Mouse (Mus musculus): ENCODE results near the gene Ift140. TPM values are rescaled to one million over a fixed set of nuclear protein-coding genes. Genes with fewer than 3 reads are reported as not detected.

Ift140 gene
- polyA plus RNA-seq, 1 experiment from 2014 or later: 10.6 TPM

DNA sequence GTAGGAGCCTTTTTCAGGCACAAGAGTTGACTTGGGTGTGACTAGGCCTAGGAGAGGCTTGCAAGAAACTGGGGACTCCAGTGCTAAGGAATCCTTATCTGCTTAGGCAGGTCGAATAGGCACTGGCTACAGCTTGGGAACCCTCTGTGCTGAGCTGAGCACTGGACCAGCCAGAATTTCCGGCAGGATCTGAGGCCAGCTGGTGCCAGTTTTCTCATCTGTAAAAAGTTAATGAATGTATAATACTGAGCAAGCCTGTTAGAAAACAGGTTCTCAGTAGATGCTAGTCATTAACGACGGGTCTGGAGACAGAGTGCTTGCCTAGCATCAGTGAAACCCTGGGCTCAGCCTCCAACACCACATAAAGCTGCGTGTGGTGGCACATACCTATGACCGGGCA is 119.7 kb downstream of the Ift140 start:
- no peak for ATAC-seq (ENCODE audit: insufficient number of reproducible peaks, insufficient read depth, low FRiP score, low read depth)
- Histone ChIP-seq H3K27ac (replicated peaks in 1 of 2; ENCODE audit: control insufficient read depth in 1 of 2, insufficient read depth in 1 of 2, low read depth in 2 of 2, low read length in 2 of 2) (no peak overlapping the region), H3K27me3 (ENCODE audit: control insufficient read depth, insufficient read depth, low read length) (no peaks in the 10 kb centered on the region), H3K4me2 (ENCODE audit: low read length) (no peak overlapping the region), H3K36me3 (ENCODE audit: control insufficient read depth, insufficient read depth, low read length) (no peaks in the 10 kb centered on the region; the same call in 1 of the 2 replicates), H3K9me3 (ENCODE audit: control insufficient read depth, low read length) (no peaks in the 10 kb centered on the region), H3K4me3 (ENCODE audit: control insufficient read depth in 1 of 2, insufficient read depth in 1 of 2, low read depth in 1 of 2, low read length in 2 of 2) (no peak overlapping the region), H3K9ac (ENCODE audit: low read length) (no peak overlapping the region), H3K4me1 (ENCODE audit: control insufficient read depth in 2 of 2, insufficient read depth in 2 of 2, low read length in 2 of 2) (peaks cover 2 to 9% of the 10 kb centered on the region in 2 experiments; a peak in 3 of 4 replicates)
- WGBS: 83% methylated on average over 6 of the region's 6 CpGs

DNA sequence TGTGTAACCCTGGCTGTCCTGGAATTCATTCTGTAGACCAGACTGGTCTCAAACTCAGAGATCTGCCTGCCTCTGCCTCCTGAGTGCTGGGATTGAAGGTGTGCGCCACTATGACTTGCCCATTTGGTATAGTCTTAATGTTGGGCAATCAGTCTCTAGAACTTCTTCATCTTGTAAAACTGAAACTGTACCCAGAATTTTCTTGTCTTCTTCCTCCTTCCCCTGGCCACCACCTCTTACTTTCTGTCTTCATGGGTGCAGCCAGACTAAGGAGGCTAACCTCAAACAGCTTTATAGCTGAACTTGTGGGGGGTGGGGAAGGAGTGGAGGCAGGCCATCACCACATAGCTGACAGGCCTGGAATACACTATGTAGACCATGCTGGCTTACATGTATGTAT is 122.9 kb downstream of the Ift140 start:
- no peak overlapping the region for H3K4me3 ChIP-seq (ENCODE audit: control insufficient read depth in 1 of 2, insufficient read depth in 1 of 2, low read depth in 1 of 2, low read length in 2 of 2)
- 100% methylated on average over 1 of the region's 1 CpGs for WGBS
- no peak overlapping the region for H3K4me2 ChIP-seq (ENCODE audit: low read length)
- no peaks in the 10 kb centered on the region for H3K9me3 ChIP-seq (ENCODE audit: control insufficient read depth, low read length)
- peaks cover 2 to 8% of the 10 kb centered on the region in 2 experiments; a peak in 3 of 4 replicates for H3K4me1 ChIP-seq (ENCODE audit: control insufficient read depth in 2 of 2, insufficient read depth in 2 of 2, low read length in 2 of 2)
- no peak overlapping the region for H3K27ac ChIP-seq (replicated peaks in 1 of 2; ENCODE audit: control insufficient read depth in 1 of 2, insufficient read depth in 1 of 2, low read depth in 2 of 2, low read length in 2 of 2)
- H3K9ac ChIP-seq (ENCODE audit: low read length): no peak overlapping the region
- no peak for ATAC-seq (ENCODE audit: insufficient number of reproducible peaks, insufficient read depth, low FRiP score, low read depth)
- no peaks in the 10 kb centered on the region; the same call in 1 of the 2 replicates for H3K36me3 ChIP-seq (ENCODE audit: control insufficient read depth, insufficient read depth, low read length)
- H3K27me3 ChIP-seq (ENCODE audit: control insufficient read depth, insufficient read depth, low read length): no peaks in the 10 kb centered on the region

- H3K27ac ChIP-seq (replicated peaks in 1 of 2; ENCODE audit: control insufficient read depth in 1 of 2, insufficient read depth in 1 of 2, low read depth in 2 of 2, low read length in 2 of 2): no peak overlapping the region
- WGBS: 66% methylated on average over 4 of the region's 4 CpGs
These were observed 124.1 kb downstream of the Ift140 start for GRCm38 (mm10) chr17:25139960-25140359.

More at GRCm38 (mm10) chr17:25139960-25140359, 124.1 kb downstream of the Ift140 start:
- ATAC-seq (ENCODE audit: insufficient number of reproducible peaks, insufficient read depth, low FRiP score, low read depth): no peak
- H3K9ac ChIP-seq (ENCODE audit: low read length): no peak overlapping the region
- no peaks in the 10 kb centered on the region for H3K27me3 ChIP-seq (ENCODE audit: control insufficient read depth, insufficient read depth, low read length)
- no peaks in the 10 kb centered on the region for H3K4me1 ChIP-seq (ENCODE audit: control insufficient read depth in 2 of 2, insufficient read depth in 2 of 2, low read length in 2 of 2)
- H3K36me3 ChIP-seq (ENCODE audit: control insufficient read depth, insufficient read depth, low read length): peaks cover 6% of the 10 kb centered on the region; the same call in 1 of the 2 replicates
- H3K4me3 ChIP-seq (ENCODE audit: control insufficient read depth in 1 of 2, insufficient read depth in 1 of 2, low read depth in 1 of 2, low read length in 2 of 2): no peak overlapping the region
- H3K9me3 ChIP-seq (ENCODE audit: control insufficient read depth, low read length): no peaks in the 10 kb centered on the region
- no peak overlapping the region for H3K4me2 ChIP-seq (ENCODE audit: low read length)

Other genes starting within 250 kb of the Ift140 start
- gene Meiob, start 211.8 kb upstream of the Ift140 start, polyA plus RNA-seq (2014; fragmentation: Nextera tagmentation; extraction: Ambion mirVana): not detected in 2 replicates
- gene Hagh, start 175.9 kb upstream of the Ift140 start, polyA plus RNA-seq (2014; fragmentation: Nextera tagmentation; extraction: Ambion mirVana): 62.7 and 68.4 TPM in 2 replicates
- 46.5 and 47.2 TPM in 2 replicates for gene Fahd1, start 165.7 kb upstream of the Ift140 start, polyA plus RNA-seq (2014; fragmentation: Nextera tagmentation; extraction: Ambion mirVana)
- gene Igfals, start 150.1 kb upstream of the Ift140 start, polyA plus RNA-seq (2014; fragmentation: Nextera tagmentation; extraction: Ambion mirVana): not detected in 2 replicates
- 37.8 and 39.8 TPM in 2 replicates for gene Nubp2, start 129.7 kb upstream of the Ift140 start, polyA plus RNA-seq (2014; fragmentation: Nextera tagmentation; extraction: Ambion mirVana)
- gene Spsb3, start 129.4 kb upstream of the Ift140 start, polyA plus RNA-seq (2014; fragmentation: Nextera tagmentation; extraction: Ambion mirVana): 26.8 and 28.2 TPM in 2 replicates
- 14.7 and 16.0 TPM in 2 replicates for gene Eme2, start 121.0 kb upstream of the Ift140 start, polyA plus RNA-seq (2014; fragmentation: Nextera tagmentation; extraction: Ambion mirVana)
- 82.1 and 82.8 TPM in 2 replicates for gene Mrps34, start 121.0 kb upstream of the Ift140 start, polyA plus RNA-seq (2014; fragmentation: Nextera tagmentation; extraction: Ambion mirVana)
- gene Nme3, start 119.6 kb upstream of the Ift140 start, polyA plus RNA-seq (2014; fragmentation: Nextera tagmentation; extraction: Ambion mirVana): 39.4 and 43.9 TPM in 2 replicates
- gene Mapk8ip3, start 79.1 kb upstream of the Ift140 start, polyA plus RNA-seq (2014; fragmentation: Nextera tagmentation; extraction: Ambion mirVana): 27.8 and 31.0 TPM in 2 replicates
- 62.1 and 63.1 TPM in 2 replicates for gene Jpt2, start 55.4 kb upstream of the Ift140 start, polyA plus RNA-seq (2014; fragmentation: Nextera tagmentation; extraction: Ambion mirVana)
- 6.4 and 7.6 TPM in 2 replicates for gene Cramp1l, start 297 bp upstream of the Ift140 start, polyA plus RNA-seq (2014; fragmentation: Nextera tagmentation; extraction: Ambion mirVana)
- gene Tmem204, start 67.5 kb downstream of the Ift140 start, polyA plus RNA-seq (2014; fragmentation: Nextera tagmentation; extraction: Ambion mirVana): 19.5 and 23.4 TPM in 2 replicates
- 19.3 and 27.8 TPM in 2 replicates for gene Telo2, start 99.9 kb downstream of the Ift140 start, polyA plus RNA-seq (2014; fragmentation: Nextera tagmentation; extraction: Ambion mirVana)
- gene Ptx4, start 104.7 kb downstream of the Ift140 start, polyA plus RNA-seq (2014; fragmentation: Nextera tagmentation; extraction: Ambion mirVana): 0.14 and 0.44 TPM in 2 replicates
- 16.4 and 17.2 TPM in 2 replicates for gene Clcn7, start 117.3 kb downstream of the Ift140 start, polyA plus RNA-seq (2014; fragmentation: Nextera tagmentation; extraction: Ambion mirVana)
- gene Ccdc154, start 146.4 kb downstream of the Ift140 start, polyA plus RNA-seq (2014; fragmentation: Nextera tagmentation; extraction: Ambion mirVana): not detected in 2 replicates
- not detected in 2 replicates for gene Gm38655, start 159.4 kb downstream of the Ift140 start, polyA plus RNA-seq (2014; fragmentation: Nextera tagmentation; extraction: Ambion mirVana)
- gene BC003965, start 168.5 kb downstream of the Ift140 start, polyA plus RNA-seq (2014; fragmentation: Nextera tagmentation; extraction: Ambion mirVana): 22.5 and 25.1 TPM in 2 replicates
- 2.2 and 2.7 TPM in 2 replicates for gene Unkl, start 172.3 kb downstream of the Ift140 start, polyA plus RNA-seq (2014; fragmentation: Nextera tagmentation; extraction: Ambion mirVana)
- 23.8 and 25.9 TPM in 2 replicates for gene Gnptg, start 224.0 kb downstream of the Ift140 start, polyA plus RNA-seq (2014; fragmentation: Nextera tagmentation; extraction: Ambion mirVana)
- 25.3 TPM in 2 replicates for gene Tsr3, start 224.1 kb downstream of the Ift140 start, polyA plus RNA-seq (2014; fragmentation: Nextera tagmentation; extraction: Ambion mirVana)
- 0.76 TPM in 1 of 2 replicates, not detected in the other for gene Baiap3, start 240.3 kb downstream of the Ift140 start, polyA plus RNA-seq (2014; fragmentation: Nextera tagmentation; extraction: Ambion mirVana)

All from heart, embryonic 14.5 days (tissue).